Mouse (Mus musculus) stomach, embryonic 15.5 days (tissue): Measurements from ENCODE around the gene Ciapin1. TPM values are rescaled to one million over a fixed set of nuclear protein-coding genes. Genes with fewer than 3 reads are reported as not detected.

Experiments
- ATAC-seq: fragments of 200-750 bp; cut with Nextera tagmentation; 2 replicates; pipeline ENCODE4 v1.8.0; 2017; ENCODE audit warnings: low read depth, moderate number of reproducible peaks, moderate TSS enrichment; ENCODE audit not compliant: insufficient read depth, low FRiP score
- H3K27ac ChIP-seq: fragments of 300-500 bp; sonication (generic); 2 replicates; pipeline ENCODE4 v1.5.1; 2015; ENCODE audit warnings: mild to moderate bottlenecking, inconsistent platforms
- H3K27me3 ChIP-seq: fragments of 300-500 bp; sonication (generic); replicated peaks from 2 replicates; pipeline ENCODE4 v1.6.1; 2015; ENCODE audit warnings: inconsistent platforms
- H3K36me3 ChIP-seq: fragments of 300-500 bp; sonication (generic); 2 replicates; pipeline ENCODE4 v1.6.1; 2015; ENCODE audit warnings: inconsistent platforms
- H3K4me1 ChIP-seq: fragments of 300-500 bp; sonication (generic); 2 replicates; pipeline ENCODE4 v1.6.1; 2015; ENCODE audit warnings: inconsistent platforms
- H3K4me2 ChIP-seq: fragments of 300-500 bp; sonication (generic); 2 replicates; pipeline ENCODE4 v1.6.1; 2015; ENCODE audit warnings: mild to moderate bottlenecking, inconsistent platforms
- H3K4me3 ChIP-seq: fragments of 300-500 bp; sonication (generic); replicated peaks from 2 replicates; pipeline ENCODE4 v1.5.1; 2015; ENCODE audit warnings: inconsistent platforms
- H3K9ac ChIP-seq: fragments of 300-500 bp; sonication (generic); 2 replicates; pipeline ENCODE4 v1.6.1; 2015; ENCODE audit warnings: inconsistent platforms
- H3K9me3 ChIP-seq: fragments of 300-500 bp; sonication (generic); 2 replicates; pipeline ENCODE4 v1.6.1; 2016; ENCODE audit warnings: inconsistent platforms
- WGBS: fragments of 180-500 bp; shearing (Covaris S2); methylation state at CpG from one replicate; pipeline ENCODE4 v1.1.7; 2015; 5-methylcytosine and 5-hydroxymethylcytosine counted together
- polyA plus RNA-seq: library from polyadenylated mRNA; unstranded; fragments of >200 nt; fragmentation: Nextera tagmentation; extraction: Ambion mirVana; gene quantifications from 2 replicates; pipeline ENCODE4 v1.2.1, GENCODE M21; 2015

The Ciapin1 gene
- 89.4 and 91.5 TPM in 2 replicates for polyA plus RNA-seq

DNA sequence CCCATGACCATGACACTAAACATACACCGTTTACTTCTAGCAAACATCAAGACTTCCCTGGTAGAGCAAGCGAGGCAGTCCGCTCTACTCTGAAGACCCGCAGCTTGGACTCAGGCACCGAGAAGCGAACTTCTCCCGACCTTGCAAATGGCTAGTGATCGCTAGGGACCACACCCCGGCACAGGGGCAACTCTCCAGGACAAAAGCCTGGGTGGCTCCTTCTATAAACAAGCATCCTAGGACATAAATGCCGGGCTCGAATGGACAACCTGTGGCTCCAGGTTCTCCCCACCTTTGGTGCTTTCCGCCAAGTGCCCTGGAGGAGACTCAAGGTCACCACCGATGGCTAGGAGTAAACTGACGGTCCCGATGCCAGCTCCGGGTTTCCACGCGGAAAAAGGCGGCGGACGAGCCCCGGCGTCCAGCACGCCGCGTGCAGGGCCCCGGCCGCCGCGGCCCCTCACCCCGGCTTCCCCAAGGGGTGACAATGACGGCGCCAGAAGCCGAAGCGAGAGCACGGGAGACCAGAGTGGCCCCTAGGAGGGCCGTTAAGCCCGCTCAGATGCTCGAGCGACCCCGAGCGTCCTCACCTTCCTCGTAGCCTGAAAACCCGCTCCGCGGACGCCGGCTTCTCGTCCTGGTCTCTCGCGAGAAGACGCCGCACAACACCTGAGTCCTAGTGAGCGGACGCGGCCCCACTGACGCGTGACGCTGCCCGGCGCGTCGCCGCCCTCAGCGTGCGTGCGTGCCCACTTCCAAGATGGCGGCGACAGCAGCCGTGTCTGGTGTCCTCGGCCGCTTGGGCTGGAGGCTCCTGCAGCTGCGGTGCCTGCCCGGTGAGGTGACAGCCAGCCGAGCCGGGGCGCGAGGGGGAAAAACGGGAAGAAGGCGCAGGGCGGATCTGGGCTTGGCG lies at the start of gene Ciapin1, which contains the start of gene Coq9:
Gene Ciapin1 (minus strand): TSS at position 697 of the 913 bp plus-strand sequence.
Gene Coq9 (plus strand): TSS at position 660 of the 913 bp plus-strand sequence.
- peaks cover 7% of the 10 kb centered on the region for H3K4me1 ChIP-seq
- H3K4me2 ChIP-seq = peak within 1 kb of the TSS; percentile 87
- peak within 1 kb of the TSS; percentile 99 for H3K4me3 ChIP-seq
- peak; percentile 97 for ATAC-seq
- H3K27ac ChIP-seq = peak within 1 kb of the TSS; percentile 93
- peak within 1 kb of the TSS; percentile 99 for H3K9ac ChIP-seq
- H3K36me3 ChIP-seq = no peaks in the 10 kb centered on the region
- no peaks in the 10 kb centered on the region for H3K27me3 ChIP-seq
- no peaks in the 10 kb centered on the region for H3K9me3 ChIP-seq
- under 1% methylated on average over 82 of the region's 82 CpGs for WGBS

DNA sequence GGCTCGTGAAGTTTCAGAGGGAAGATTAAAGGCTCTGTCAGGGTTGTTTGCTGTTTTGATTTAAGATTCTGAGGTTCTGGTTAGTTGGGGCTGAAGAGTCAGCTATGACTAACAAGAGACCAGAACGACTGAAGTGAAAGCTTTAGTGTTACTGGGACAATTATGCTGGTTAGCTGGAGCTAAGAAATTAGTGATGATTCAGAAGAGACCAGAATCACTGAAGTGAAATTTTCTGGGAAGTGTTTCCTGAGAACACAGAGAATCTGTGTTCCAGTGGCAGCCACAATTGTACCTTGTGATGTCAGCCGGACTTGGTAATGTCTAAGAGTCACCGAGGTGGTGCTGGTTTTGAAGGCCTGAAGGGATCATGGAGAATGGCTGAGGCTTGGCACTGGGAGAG lies 42.6 kb upstream of the Ciapin1 start:
- Histone ChIP-seq H3K27ac (no peak overlapping the region), H3K9ac (no peak overlapping the region), H3K4me3 (no peak overlapping the region), H3K27me3 (no peaks in the 10 kb centered on the region), H3K9me3 (no peaks in the 10 kb centered on the region), H3K36me3 (no peaks in the 10 kb centered on the region), H3K4me2 (no peak overlapping the region), H3K4me1 (peaks cover 8% of the 10 kb centered on the region)
- WGBS = 67% methylated on average over 4 of the region's 4 CpGs
- ATAC-seq = no peak

DNA sequence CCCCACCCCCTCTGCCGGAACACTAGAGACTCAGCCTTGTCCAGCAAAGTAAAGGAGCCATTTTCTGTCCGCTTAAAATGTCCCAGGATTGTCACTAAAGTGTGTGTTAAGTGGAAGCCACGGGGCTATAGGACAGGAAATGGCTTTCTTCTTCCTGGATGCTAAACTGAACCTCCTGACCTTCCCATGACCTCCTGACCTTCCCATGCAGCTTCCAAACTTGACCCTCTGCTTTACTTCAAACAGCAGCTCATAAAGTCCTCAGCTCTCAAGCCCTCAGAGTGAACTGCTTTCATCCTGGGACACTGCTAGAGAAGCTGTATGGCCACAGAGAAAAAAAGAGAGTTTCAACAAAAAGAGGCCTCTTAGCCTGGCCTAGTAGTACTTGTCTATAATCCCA lies 38.7 kb upstream of the Ciapin1 start:
- Histone ChIP-seq H3K4me2 (peak overlapping the region; percentile 93; the same call in 1 of the 2 replicates), H3K9me3 (no peaks in the 10 kb centered on the region), H3K9ac (no peak overlapping the region), H3K36me3 (no peaks in the 10 kb centered on the region), H3K27me3 (0 out of 2 replicates have a peak, but pooled peaks cover 5% of the 10 kb centered on the region), H3K4me3 (no peak overlapping the region), H3K4me1 (peaks cover 33% of the 10 kb centered on the region), H3K27ac (0 out of 2 replicates have a peak overlapping the region, but pooled peaks have one; percentile 40)
- WGBS = 35% methylated on average over 3 of the region's 3 CpGs
- no peak for ATAC-seq

DNA sequence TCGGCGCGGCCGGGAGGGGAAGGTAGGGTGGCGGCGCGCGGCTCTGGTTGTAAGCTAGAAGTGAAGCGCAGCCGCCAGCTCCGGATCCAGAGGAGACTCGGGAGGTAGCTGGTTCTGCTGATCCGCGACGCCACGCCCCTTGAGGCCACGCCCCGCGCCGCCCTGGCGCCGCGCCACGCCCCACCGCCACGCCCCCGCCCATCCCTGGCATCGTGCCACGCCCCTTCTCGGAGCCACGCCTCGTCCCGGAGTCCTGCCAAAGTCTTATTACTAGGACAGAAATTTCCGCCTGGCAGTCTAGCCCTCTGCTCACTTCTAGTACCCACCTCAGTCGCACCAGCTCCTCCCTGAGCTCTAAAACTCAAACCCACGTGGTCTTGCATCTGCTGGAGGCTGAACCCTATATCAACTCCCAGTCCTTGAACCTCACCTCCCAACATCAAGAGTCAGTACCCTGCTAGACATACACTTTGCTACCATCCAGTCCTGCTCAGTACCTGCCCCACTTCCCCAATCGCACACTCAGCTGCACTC lies 38.1 kb upstream of the Ciapin1 start, which contains the start of gene Dok4:
Gene Dok4 (minus strand): TSS at position 134 of the 534 bp plus-strand sequence.
- no peaks in the 10 kb centered on the region for H3K9me3 ChIP-seq
- H3K27ac ChIP-seq = peak within 1 kb of the TSS; percentile 71
- peak within 1 kb of the TSS; percentile 93 for H3K4me2 ChIP-seq
- H3K36me3 ChIP-seq = no peaks in the 10 kb centered on the region
- H3K27me3 ChIP-seq = 0 out of 2 replicates have a peak, but pooled peaks cover 5% of the 10 kb centered on the region
- H3K4me3 ChIP-seq = peak within 1 kb of the TSS; percentile 61
- ATAC-seq = peak; percentile 74
- WGBS = under 1% methylated on average over 33 of the region's 37 CpGs
- peaks cover 38% of the 10 kb centered on the region for H3K4me1 ChIP-seq
- H3K9ac ChIP-seq = peak within 1 kb of the TSS; percentile 73

DNA sequence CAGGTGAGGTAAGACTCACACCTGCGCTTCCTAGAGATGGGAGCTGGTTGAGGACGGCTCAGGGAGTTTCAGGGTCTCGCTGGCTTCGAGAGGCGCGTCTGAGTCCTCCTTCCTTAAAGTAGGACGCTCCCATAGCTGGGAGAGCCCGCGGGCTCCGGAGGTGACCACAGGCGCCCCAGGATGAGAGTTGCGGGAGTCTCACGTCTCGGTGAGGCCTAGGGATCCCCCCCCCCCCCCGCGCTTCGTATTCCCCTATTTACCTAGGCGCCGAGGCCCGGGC lies 37.7 kb upstream of the Ciapin1 start:
- H3K4me2 ChIP-seq = peak overlapping the region; percentile 93
- H3K27ac ChIP-seq = peak overlapping the region; percentile 71
- no peaks in the 10 kb centered on the region for H3K9me3 ChIP-seq
- ATAC-seq = 0 out of 2 replicates have a peak, but pooled peaks have one; percentile 1
- H3K4me3 ChIP-seq = peak overlapping the region; percentile 61
- peaks cover 41% of the 10 kb centered on the region for H3K4me1 ChIP-seq
- WGBS = 0% methylated on average over 16 of the region's 20 CpGs
- H3K27me3 ChIP-seq = 0 out of 2 replicates have a peak, but pooled peaks cover 5% of the 10 kb centered on the region
- H3K9ac ChIP-seq = peak overlapping the region; percentile 73
- H3K36me3 ChIP-seq = no peaks in the 10 kb centered on the region

DNA sequence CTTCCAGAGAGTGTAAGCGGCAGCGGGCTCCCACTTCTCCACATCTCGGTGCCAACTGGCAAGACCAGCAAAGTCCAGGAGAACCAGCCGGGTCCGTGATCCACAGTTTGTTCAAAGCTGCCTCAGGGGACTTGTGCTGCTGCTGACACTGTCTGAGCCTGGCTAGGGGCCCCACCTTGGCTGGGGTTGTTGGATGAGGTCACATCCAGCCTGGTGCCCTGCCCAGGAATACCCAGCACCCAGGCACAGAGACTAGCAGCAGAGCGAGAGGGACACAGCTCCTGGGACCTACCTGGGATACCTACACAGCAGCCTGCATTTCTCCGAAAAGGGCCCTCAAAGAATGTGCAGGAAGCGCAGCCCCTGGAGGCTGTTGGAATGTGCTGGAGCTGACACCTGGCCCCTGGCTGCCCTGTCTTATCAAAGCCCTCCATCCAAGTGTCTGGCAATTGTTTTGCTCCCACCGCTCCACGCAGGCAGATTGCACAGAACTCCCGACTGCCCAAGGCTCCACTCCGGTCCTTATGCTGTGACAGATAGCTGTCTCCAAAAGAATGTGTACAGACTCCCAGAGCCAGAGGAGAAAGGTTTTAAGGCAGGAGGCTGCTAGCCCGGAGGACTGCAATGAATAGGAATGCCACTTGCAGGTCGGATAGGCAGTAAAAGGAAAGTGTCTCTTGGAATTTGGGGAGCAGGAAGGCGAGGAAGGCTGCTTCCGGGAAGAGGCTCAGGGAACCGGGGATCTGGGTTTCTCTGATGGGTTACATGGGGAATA lies 37.1 kb upstream of the Ciapin1 start:
- H3K4me1 ChIP-seq = peaks cover 46% of the 10 kb centered on the region
- peak overlapping the region; percentile 73; the same call in 1 of the 2 replicates for H3K9ac ChIP-seq
- peak overlapping the region; percentile 71 for H3K27ac ChIP-seq
- 20% methylated on average over 17 of the region's 17 CpGs for WGBS
- H3K4me3 ChIP-seq = peak overlapping the region; percentile 61
- H3K9me3 ChIP-seq = no peaks in the 10 kb centered on the region
- H3K36me3 ChIP-seq = no peaks in the 10 kb centered on the region
- peak overlapping the region; percentile 93 for H3K4me2 ChIP-seq
- H3K27me3 ChIP-seq = 0 out of 2 replicates have a peak, but pooled peaks cover 5% of the 10 kb centered on the region
- no peak for ATAC-seq

DNA sequence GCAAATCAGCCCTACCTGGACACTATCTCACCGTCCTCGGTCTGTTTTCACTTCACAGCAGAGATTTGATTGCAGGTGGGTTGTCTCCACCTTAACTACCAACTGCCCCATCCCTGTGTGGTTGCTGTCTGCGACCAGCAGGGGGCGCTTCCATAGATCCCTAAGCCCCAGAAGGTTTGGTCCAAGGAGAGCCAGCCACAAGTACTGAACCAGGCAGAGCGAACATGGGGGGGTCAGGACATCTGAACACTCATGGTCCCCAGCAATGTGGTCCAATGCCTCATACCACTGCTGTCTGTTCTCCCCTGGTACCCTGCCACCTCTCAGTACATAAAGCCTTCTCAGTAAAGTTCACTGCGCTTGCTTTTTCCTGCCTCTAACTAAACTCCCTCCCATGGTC lies 36.2 kb upstream of the Ciapin1 start:
- Histone ChIP-seq H3K9me3 (no peaks in the 10 kb centered on the region), H3K4me1 (peaks cover 56% of the 10 kb centered on the region), H3K27me3 (0 out of 2 replicates have a peak, but pooled peaks cover 5% of the 10 kb centered on the region), H3K27ac (no peak overlapping the region), H3K9ac (no peak overlapping the region), H3K36me3 (no peaks in the 10 kb centered on the region), H3K4me2 (peak overlapping the region; percentile 93), H3K4me3 (peak overlapping the region; percentile 61)
- 0 out of 2 replicates have a peak, but pooled peaks have one; percentile 19 for ATAC-seq
- WGBS = 12% methylated on average over 6 of the region's 6 CpGs

DNA sequence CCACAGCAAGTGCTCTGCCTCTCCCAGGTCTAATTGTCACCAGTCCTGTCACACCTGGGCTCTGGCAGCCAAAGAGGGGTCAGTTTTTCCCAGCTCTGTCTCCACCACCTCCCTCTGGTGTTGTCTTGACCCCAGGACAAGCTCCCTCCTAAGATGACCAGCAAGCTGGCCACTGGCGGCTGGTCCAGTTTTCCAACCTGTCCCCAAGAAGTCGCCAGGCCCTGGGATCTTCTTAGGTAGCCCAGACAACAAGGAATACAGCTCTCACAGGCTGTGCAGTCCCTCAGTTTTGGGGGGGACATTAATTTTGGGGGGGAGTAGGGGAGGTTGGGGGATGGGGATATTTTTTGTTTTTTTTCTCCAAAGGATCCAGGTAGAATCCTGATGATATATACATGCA lies 34.4 kb upstream of the Ciapin1 start:
- Histone ChIP-seq H3K4me3 (no peak overlapping the region), H3K9me3 (no peaks in the 10 kb centered on the region), H3K27me3 (0 out of 2 replicates have a peak, but pooled peaks cover 5% of the 10 kb centered on the region), H3K9ac (no peak overlapping the region), H3K36me3 (0 out of 2 replicates have a peak, but pooled peaks cover under 1% of the 10 kb centered on the region), H3K27ac (peak overlapping the region; percentile 82; the same call in 1 of the 2 replicates), H3K4me2 (peak overlapping the region; percentile 86), H3K4me1 (peaks cover 62% of the 10 kb centered on the region)
- 88% methylated on average over 2 of the region's 2 CpGs for WGBS
- no peak for ATAC-seq

DNA sequence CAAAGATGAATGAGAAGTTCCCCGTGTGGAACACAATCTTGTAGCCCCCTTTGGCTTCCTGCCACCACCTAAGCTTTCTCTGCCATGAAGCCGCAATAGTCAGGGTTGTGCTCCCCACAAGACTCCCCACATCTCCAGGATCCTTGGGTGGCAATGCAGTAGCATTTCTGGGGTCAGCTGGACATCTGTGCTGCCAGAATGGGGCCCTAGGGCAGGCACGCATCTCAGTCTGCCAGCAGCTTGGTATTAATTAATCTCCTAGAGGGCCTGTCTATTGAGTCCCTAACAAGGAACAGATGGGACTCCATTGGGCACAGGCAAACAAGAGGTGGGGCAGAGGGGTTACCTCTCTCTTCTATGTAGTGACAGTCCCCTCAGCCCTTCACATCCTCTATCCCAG lies 34.0 kb upstream of the Ciapin1 start:
- WGBS = 46% methylated on average over 3 of the region's 3 CpGs
- ATAC-seq = no peak
- Histone ChIP-seq H3K9ac (no peak overlapping the region), H3K4me3 (peak overlapping the region; percentile 42; the same call in 1 of the 2 replicates), H3K27ac (peak overlapping the region; percentile 82), H3K9me3 (no peaks in the 10 kb centered on the region), H3K4me2 (peak overlapping the region; percentile 86), H3K36me3 (0 out of 2 replicates have a peak, but pooled peaks cover 5% of the 10 kb centered on the region), H3K27me3 (0 out of 2 replicates have a peak, but pooled peaks cover 5% of the 10 kb centered on the region), H3K4me1 (peaks cover 62% of the 10 kb centered on the region)

DNA sequence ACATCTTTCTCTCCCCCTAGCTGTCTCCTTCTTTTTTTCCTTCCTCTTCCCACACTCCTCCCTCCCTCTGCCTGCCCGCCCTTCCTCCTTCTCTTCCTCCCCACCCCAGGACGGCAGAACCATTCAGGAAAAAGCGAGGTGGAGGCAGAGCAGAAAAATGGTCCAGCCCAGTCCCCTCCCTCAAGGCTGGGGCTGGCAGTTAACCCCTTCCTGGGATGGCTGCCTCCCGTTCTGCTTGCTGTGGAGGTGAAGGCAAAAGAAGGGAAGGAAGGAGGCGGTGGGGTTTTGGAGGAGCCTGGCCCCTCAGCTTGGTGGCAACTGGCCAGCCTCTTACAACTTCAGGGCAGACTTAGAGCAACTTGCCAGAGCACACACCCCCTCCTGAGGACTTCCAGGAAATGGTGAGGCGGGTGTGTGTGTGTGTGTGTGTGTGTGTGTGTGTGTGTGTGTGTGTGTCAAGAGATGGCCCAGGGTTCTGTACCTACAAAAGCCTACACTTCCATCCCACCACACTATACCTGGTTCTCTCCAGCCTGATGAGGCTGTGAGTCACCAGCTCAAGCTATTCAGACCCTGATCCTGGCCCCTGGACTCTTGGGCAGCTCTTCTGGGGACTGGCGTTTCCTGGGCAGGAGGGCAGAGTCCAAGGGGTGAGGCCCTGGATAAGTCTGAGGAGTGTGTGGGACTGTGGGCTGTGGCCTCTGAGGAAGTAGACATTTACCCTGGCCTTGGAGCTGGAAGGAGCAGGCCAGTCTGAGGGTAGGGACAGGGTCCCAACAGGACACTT lies 33.1 kb upstream of the Ciapin1 start:
- H3K4me1 ChIP-seq = peaks cover 55% of the 10 kb centered on the region
- WGBS = 4% methylated on average over 7 of the region's 7 CpGs

More for the DNA sequence above, 33.1 kb upstream of the Ciapin1 start:
- Histone ChIP-seq H3K27ac (peak overlapping the region; percentile 82), H3K9ac (no peak overlapping the region), H3K9me3 (no peaks in the 10 kb centered on the region), H3K4me3 (peak overlapping the region; percentile 42), H3K36me3 (0 out of 2 replicates have a peak, but pooled peaks cover 10% of the 10 kb centered on the region), H3K4me2 (peak overlapping the region; percentile 86), H3K27me3 (0 out of 2 replicates have a peak, but pooled peaks cover 5% of the 10 kb centered on the region)
- peak; percentile 75 for ATAC-seq
